Mouse (Mus musculus) induced T-regulatory cell, adult 2 months (primary cell): ENCODE results near the gene Tmod4.
A peak's percentile ranks its signal among the peaks of the same experiment; 100 is the strongest.

ENCODE experiments used
- DNase-seq: peaks from one replicate; pipeline ENCODE4 v3.0.0-alpha.2; 2012; ENCODE audit warnings: low read depth

Gene Tmod4

DNA sequence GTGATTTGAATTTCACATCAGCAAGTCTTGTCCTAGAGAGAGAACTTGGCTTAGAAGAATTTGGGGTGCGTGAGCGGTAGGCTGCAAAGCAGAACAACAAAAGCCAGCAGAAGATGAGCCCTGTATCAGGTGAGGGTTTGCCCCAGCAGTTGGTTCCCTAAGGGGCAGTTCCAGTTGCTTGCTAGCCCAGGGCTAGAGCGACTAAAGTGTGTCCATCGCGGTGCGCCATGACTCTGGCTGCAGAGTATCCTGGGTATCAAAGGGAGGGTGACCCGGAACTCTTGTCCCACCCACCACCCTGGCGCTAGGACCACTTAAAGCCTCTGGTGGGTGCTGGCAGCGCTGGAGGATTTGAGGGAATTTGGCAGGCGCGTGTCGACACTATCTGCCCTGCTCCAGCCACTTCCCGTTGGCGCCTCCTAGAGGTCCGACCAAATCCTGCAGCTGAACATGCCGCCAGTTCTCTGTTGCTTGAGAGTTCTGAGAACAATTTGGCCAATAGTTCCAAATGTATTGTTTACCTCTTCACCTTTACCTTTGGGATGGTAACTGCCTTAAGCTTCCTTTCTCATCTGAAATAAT is 49.8 kb downstream of the Tmod4 start:
- peak; percentile 90 for DNase-seq

DNA sequence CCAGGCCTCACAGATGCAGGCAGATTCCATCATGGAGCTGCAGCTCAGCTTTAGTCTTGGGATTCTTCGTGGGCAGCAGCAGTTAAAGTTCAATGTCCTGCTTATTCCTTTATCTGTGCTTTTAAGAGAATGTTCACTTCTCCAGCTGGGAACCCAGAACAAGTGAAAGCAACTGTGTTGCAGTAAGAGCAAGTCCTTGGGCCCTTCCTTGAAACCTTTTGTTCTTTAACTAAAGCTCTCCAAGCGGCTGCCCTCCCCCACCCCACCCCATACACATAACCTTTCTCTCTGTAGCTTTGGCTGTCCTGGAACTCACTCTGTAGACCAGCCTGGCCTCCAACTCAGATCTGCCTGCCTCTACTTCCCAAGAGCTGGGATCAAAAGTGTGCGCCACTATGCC is 52.2 kb downstream of the Tmod4 start:
- DNase-seq: no peak

DNA sequence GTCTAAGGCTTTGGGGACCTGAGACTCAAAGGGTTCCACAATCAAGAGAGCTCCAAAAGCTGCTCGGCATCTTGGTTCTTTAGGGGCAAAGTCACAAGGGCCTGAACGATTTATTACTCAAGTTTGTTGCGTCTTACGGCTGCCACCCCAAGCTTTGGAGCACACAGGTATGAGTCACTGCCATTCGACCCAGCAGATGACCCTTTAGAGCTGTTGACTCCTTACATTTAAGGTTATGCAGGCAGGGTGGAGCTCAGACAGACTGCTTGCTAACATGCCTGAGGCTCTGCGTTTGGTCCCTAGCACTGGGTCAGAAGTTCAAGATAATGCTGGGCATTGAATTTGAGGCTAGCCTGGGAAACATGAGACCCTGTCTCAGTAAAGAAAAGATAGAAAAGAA is 53.3 kb downstream of the Tmod4 start:
- no peak for DNase-seq
